22 mouse cellular contexts compared by ENCODE assay signal in the genomic region with DNA sequence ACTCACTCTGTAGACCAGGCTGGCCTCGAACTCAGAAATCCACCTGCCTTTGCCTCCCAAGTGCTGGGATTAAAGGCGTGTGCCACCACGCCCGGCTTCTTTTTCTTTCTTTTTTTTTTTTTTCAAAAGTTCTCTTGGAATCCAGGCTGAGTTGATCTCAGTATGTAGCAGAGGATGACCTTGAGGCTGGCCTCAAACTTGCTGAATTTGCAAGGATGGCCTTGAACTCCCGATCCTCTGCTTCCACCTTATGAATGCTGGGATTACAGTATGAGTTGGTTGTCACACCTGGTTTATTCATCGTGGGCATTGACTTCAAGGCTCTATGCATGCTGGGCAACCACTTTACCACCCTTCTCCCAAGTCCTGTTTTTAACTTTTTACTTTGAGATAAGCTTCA. TPM values are rescaled to one million over a fixed set of nuclear protein-coding genes. Genes with fewer than 3 reads are reported as not detected.
"Had no signal": no experiment of that assay in that cellular context is flagged by ENCODE, and none has a peak within 500 bp of the region (broad histone marks: within the 10 kb centered on the region; RNA-seq: fewer than 3 reads in every experiment).

No protein-coding gene starts in this region.

- H3K4me2 ChIP-seq: limb, embryonic 13.5 days; liver, embryonic 15.5 days; lung, embryonic 14.5 days; midbrain, embryonic 11.5 days; midbrain, embryonic 15.5 days; neural tube, embryonic 12.5 days had no signal

- DNase-seq: kidney, adult 18-20 months; kidney, postnatal 10 days; kidney, postnatal 4 days; left cerebral cortex, postnatal 4 days; lung, embryonic 14.5 days; lung, postnatal 10 days; lung, postnatal 4 days had no signal

- ATAC-seq: midbrain, embryonic 15.5 days had no signal

- H3K27ac ChIP-seq: layer of hippocampus, adult 2 months; limb, embryonic 13.5 days; liver, embryonic 15.5 days; midbrain, embryonic 15.5 days; neural tube, embryonic 12.5 days had no signal

- H3K4me1 ChIP-seq: midbrain, embryonic 15.5 days; neural tube, embryonic 12.5 days had no signal

- H3K36me3 ChIP-seq: limb, embryonic 13.5 days; liver, embryonic 15.5 days; midbrain, embryonic 15.5 days; neural tube, embryonic 12.5 days had no signal

- H3K27me3 ChIP-seq: limb, embryonic 13.5 days; liver, embryonic 15.5 days; midbrain, embryonic 15.5 days; neural tube, embryonic 12.5 days had no signal

- H3K9ac ChIP-seq: limb, embryonic 13.5 days; liver, embryonic 15.5 days; lung, embryonic 14.5 days; midbrain, embryonic 15.5 days; neural tube, embryonic 12.5 days had no signal

- H3K4me3 ChIP-seq: layer of hippocampus, adult 2 months; limb, embryonic 13.5 days; liver, embryonic 15.5 days; megakaryocyte, embryonic 14.5 days; midbrain, embryonic 15.5 days; neural tube, embryonic 12.5 days had no signal

- H3K9me3 ChIP-seq: limb, embryonic 13.5 days; liver, embryonic 15.5 days; megakaryocyte, embryonic 14.5 days; midbrain, embryonic 15.5 days; neural tube, embryonic 12.5 days had no signal

RNA-seq across cellular contexts. Expression of a gene that starts 47.1 kb away (rescaled TPM):
- total RNA-seq: layer of hippocampus, adult 2 months; layer of hippocampus, postnatal 10 days; left cerebral cortex, adult 18-20 months; left cerebral cortex, postnatal 10 days; liver, adult 2 months; monocyte, adult 5-6 weeks; neutrophil, adult 5-6 weeks had no signal
- polyA plus RNA-seq: kidney, embryonic 14.5 days; limb, embryonic 13.5 days; liver, embryonic 15.5 days; lung, embryonic 14.5 days; midbrain, embryonic 11.5 days; midbrain, embryonic 15.5 days; neural tube, embryonic 12.5 days; stomach, embryonic 14.5 days had no signal
